Mouse (Mus musculus) midbrain, embryonic 11.5 days (tissue): ENCODE results near the gene Iqcd. TPM values are rescaled to one million over a fixed set of nuclear protein-coding genes. Genes with fewer than 3 reads are reported as not detected.

Experiments used
- ATAC-seq: fragments of 200-750 bp; cut with Nextera tagmentation; 2 replicates; pipeline ENCODE4 v1.8.0; 2017; ENCODE audit warnings: moderate TSS enrichment, moderate library complexity; ENCODE audit not compliant: low FRiP score
- DNase-seq: peaks from one replicate; pipeline ENCODE4 v3.0.0; 2015; ENCODE audit warnings: low spot score; ENCODE audit errors: missing footprints
- H3K27ac ChIP-seq: fragments of 300-500 bp; sonication (generic); 2 replicates; pipeline ENCODE4 v1.5.1; 2014; ENCODE audit warnings: low read depth, low read length
- H3K27me3 ChIP-seq: fragments of 300-500 bp; sonication (generic); 2 replicates; pipeline ENCODE4 v1.6.1; 2014; ENCODE audit warnings: mild to moderate bottlenecking, low read length, moderate library complexity, mixed read lengths; ENCODE audit not compliant: control insufficient read depth, insufficient read depth
- H3K36me3 ChIP-seq: fragments of 300-500 bp; sonication (generic); 2 replicates; pipeline ENCODE4 v1.6.1; 2014; ENCODE audit warnings: mild to moderate bottlenecking, low read length, moderate library complexity, mixed read lengths; ENCODE audit not compliant: control insufficient read depth, insufficient read depth
- H3K4me1 ChIP-seq: fragments of 300-500 bp; sonication (generic); 2 replicates; pipeline ENCODE4 v1.6.1; 2014; ENCODE audit warnings: low read length; ENCODE audit not compliant: control insufficient read depth, insufficient read depth
- H3K4me2 ChIP-seq: fragments of 300-500 bp; sonication (generic); 2 replicates; pipeline ENCODE4 v1.6.1; 2014; ENCODE audit warnings: mild to moderate bottlenecking, moderate library complexity
- H3K4me3 ChIP-seq: fragments of 300-500 bp; sonication (generic); 2 replicates; pipeline ENCODE4 v1.5.1; 2014; ENCODE audit warnings: low read depth, low read length
- H3K9ac ChIP-seq: fragments of 300-500 bp; sonication (generic); 2 replicates; pipeline ENCODE4 v1.6.1; 2014; ENCODE audit warnings: low read length
- H3K9me3 ChIP-seq: fragments of 300-500 bp; sonication (generic); 2 replicates; pipeline ENCODE4 v1.6.1; 2016; ENCODE audit warnings: low read length; ENCODE audit not compliant: control insufficient read depth
- WGBS: fragments of 180-500 bp; shearing (Covaris S2); extraction: QIAGEN DNeasy Blood & Tissue Kit; methylation state at CpG from one replicate; pipeline ENCODE4 v1.1.7; 2014; 5-methylcytosine and 5-hydroxymethylcytosine counted together
- polyA plus RNA-seq: library from polyadenylated mRNA; unstranded; fragments of >200 nt; fragmentation: Nextera tagmentation; extraction: Ambion mirVana; gene quantifications from 2 replicates; pipeline ENCODE4 v1.2.1, GENCODE M21; 2014

Gene Iqcd
- polyA plus RNA-seq, 1 experiment from 2014 or later = 0.25 TPM

GRCm38 (mm10) chr5:120644227-120644626 lies 55.4 kb downstream of the Iqcd start:
- Histone ChIP-seq H3K4me1 (peaks cover 6% of the 10 kb centered on the region), H3K9me3 (no peaks in the 10 kb centered on the region), H3K9ac (no peak overlapping the region), H3K27me3 (peaks cover 10% of the 10 kb centered on the region), H3K36me3 (no peaks in the 10 kb centered on the region), H3K4me3 (no peak overlapping the region), H3K27ac (no peak overlapping the region), H3K4me2 (no peak overlapping the region)
- ATAC-seq = no peak
- DNase-seq = no peak
- 79% methylated on average over 3 of the region's 3 CpGs for WGBS

DNA sequence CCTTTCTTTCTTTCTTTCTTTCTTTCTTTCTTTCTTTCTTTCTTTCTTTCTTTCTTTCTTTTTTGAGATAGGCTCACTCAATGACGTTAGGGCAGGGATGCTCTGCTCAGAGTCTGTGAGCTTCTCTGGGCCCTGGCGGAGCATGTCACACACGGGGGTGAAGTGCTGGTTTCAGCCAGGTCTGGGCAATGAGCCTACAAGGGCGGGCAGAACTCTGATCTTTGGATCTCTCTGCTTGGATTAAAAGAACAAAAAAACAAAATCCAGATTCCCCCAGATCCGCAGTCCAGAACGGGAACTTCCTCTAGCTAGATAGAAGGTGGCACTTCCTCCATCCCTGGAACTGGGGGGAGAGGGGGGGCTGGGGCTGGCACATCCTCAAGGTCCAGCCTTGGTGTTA lies 57.0 kb downstream of the Iqcd start:
- DNase-seq = no peak
- Histone ChIP-seq H3K4me3 (no peak overlapping the region), H3K9ac (no peak overlapping the region), H3K27me3 (peaks cover 20% of the 10 kb centered on the region), H3K27ac (no peak overlapping the region), H3K4me1 (peaks cover 6% of the 10 kb centered on the region), H3K4me2 (no peak overlapping the region), H3K9me3 (no peaks in the 10 kb centered on the region), H3K36me3 (no peaks in the 10 kb centered on the region)
- WGBS = 59% methylated on average over 6 of the region's 6 CpGs
- no peak for ATAC-seq

DNA sequence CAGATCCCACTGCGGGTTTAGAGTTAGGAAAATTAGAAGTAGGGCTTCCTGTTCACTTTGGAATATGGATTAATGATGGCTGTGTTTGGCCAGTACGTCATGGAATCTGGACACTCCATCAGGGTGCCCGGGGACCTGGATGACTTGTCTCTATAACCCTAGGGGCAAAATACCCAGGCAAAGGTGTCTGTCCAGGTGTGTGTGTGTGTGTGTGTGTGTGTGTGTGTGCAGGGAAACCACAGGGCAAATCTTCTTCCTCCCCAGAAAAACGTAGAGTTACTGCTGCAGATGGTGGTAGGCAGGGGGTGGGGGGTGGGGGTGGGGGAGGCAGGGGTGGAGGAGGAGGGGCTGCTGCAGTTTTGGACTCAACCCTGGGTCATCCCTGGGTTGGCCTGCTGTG lies 58.5 kb downstream of the Iqcd start:
- DNase-seq (peak; percentile 69), ATAC-seq (no peak)
- 68% methylated on average over 4 of the region's 4 CpGs for WGBS
- no peak overlapping the region for H3K9ac ChIP-seq
- no peak overlapping the region for H3K4me3 ChIP-seq
- no peak overlapping the region for H3K27ac ChIP-seq
- no peaks in the 10 kb centered on the region for H3K36me3 ChIP-seq
- H3K4me1 ChIP-seq = peaks cover 6% of the 10 kb centered on the region
- no peak overlapping the region for H3K4me2 ChIP-seq
- H3K27me3 ChIP-seq = peaks cover 20% of the 10 kb centered on the region
- H3K9me3 ChIP-seq = no peaks in the 10 kb centered on the region

DNA sequence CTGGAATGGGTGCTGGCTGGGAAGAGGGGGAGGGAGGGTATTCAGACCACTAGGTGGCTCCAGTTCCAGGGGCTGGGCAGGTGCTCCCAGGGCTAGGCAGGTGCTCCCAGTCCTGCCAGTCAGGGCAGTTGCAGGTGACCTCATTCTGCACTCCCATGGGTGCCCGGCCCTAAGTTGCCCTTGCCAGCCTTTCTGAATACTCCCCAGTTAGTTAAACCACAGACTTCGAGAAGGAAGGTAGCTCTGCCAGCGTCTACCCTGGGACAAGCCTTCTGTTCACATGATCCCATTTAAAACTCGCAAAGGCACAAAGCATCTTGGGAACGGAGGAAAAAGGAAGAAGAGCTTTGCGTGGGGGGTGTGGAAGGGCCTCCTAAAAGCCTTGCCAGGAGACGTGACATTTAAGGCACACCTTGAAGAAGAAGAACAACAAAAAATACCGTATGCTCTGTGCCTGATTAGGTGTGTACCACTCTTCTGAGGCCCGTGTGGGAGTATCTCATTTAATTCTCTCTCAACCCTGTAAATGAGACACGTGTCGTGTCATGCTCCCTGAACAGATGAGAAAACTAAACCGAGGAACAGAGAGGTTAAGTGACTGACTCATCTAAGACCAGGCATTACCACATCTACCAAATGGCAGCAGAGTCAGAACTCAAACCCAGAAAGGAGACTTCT lies 59.1 kb downstream of the Iqcd start:
- DNase-seq (peak; percentile 82), ATAC-seq (no peak)
- Histone ChIP-seq H3K4me2 (no peak overlapping the region), H3K9ac (no peak overlapping the region), H3K4me3 (no peak overlapping the region), H3K36me3 (no peaks in the 10 kb centered on the region), H3K27ac (no peak overlapping the region), H3K9me3 (no peaks in the 10 kb centered on the region), H3K27me3 (peaks cover 20% of the 10 kb centered on the region), H3K4me1 (peaks cover 6% of the 10 kb centered on the region)
- 40% methylated on average over 12 of the region's 12 CpGs for WGBS

DNA sequence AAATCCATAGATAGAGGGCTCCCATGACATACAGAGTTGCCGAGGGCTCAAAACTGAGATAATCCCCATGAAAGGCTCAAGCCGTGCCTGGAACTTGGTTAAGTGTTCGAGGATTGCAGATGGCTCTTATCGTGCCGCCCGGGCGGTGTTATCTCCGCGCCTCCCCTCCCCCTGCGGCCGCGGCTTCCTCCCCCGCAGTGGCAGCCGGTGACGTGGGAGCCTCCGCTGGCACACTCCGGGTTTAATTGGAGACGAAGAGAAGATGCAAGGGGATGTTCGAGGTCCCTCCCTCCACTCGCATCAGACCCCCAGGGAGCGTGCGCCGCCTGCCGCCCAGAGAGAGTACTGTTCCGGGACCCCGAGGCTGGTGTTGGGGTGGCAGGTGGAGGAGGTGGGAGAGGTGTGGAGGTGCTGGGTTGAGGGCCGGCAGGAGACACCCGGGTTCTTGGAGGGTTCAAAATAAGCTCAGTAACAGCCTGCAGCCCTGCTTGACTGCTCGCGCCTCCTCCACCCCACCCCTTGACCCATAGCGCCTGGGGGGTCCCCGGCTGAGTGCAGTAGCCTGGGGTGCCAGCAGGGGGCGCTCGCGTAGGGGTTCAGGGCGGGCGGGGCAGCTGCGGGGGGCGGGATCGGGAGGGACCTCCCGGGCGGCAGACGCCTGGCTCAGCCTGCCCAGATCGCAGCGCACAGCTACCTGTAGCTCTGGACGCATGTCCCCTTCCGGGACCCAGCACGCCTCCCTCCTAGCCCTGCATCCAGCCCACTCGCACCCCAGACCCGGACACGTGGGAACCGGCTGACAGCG lies 60.0 kb downstream of the Iqcd start, which contains the start of gene Rasal1:
Gene Rasal1, plus strand, starts transcription at position 244 of the 805 bp plus-strand sequence.
- H3K4me3 ChIP-seq = peak within 1 kb of the TSS; percentile 9; the same call in 1 of the 2 replicates
- H3K36me3 ChIP-seq = no peaks in the 10 kb centered on the region
- no peak within 1 kb of the TSS for H3K27ac ChIP-seq
- H3K9ac ChIP-seq = no peak within 1 kb of the TSS
- H3K4me2 ChIP-seq = peak within 1 kb of the TSS; percentile 36
- H3K4me1 ChIP-seq = peaks cover 6% of the 10 kb centered on the region
- ATAC-seq = peak; percentile 57
- DNase-seq = peak; percentile 90
- peaks cover 20% of the 10 kb centered on the region for H3K27me3 ChIP-seq
- no peaks in the 10 kb centered on the region for H3K9me3 ChIP-seq
- WGBS = under 1% methylated on average over 45 of the region's 53 CpGs

- Histone ChIP-seq H3K27ac (no peak overlapping the region), H3K27me3 (peaks cover 20% of the 10 kb centered on the region), H3K9ac (no peak overlapping the region), H3K4me3 (peak overlapping the region; percentile 9; the same call in 1 of the 2 replicates), H3K36me3 (no peaks in the 10 kb centered on the region), H3K9me3 (no peaks in the 10 kb centered on the region), H3K4me1 (peaks cover 6% of the 10 kb centered on the region), H3K4me2 (peak overlapping the region; percentile 36; the same call in 1 of the 2 replicates)
- DNase-seq (no peak), ATAC-seq (peak; percentile 44)
- WGBS = 3% methylated on average over 21 of the region's 21 CpGs
These were observed 60.6 kb downstream of the Iqcd start for GRCm38 (mm10) chr5:120649374-120649933.

- ATAC-seq = no peak
- 26% methylated on average over 13 of the region's 13 CpGs for WGBS
- H3K27me3 ChIP-seq = peaks cover 20% of the 10 kb centered on the region
- H3K36me3 ChIP-seq = no peaks in the 10 kb centered on the region
- peaks cover 6% of the 10 kb centered on the region for H3K4me1 ChIP-seq
- H3K9me3 ChIP-seq = no peaks in the 10 kb centered on the region
- no peak overlapping the region for H3K4me3 ChIP-seq
- H3K9ac ChIP-seq = no peak overlapping the region
- no peak overlapping the region for H3K27ac ChIP-seq
- H3K4me2 ChIP-seq = no peak overlapping the region
- DNase-seq = no peak
These were observed 61.1 kb downstream of the Iqcd start for GRCm38 (mm10) chr5:120649938-120650337.

GRCm38 (mm10) chr5:120651230-120651629 lies 62.4 kb downstream of the Iqcd start:
- H3K36me3 ChIP-seq = no peaks in the 10 kb centered on the region
- H3K9ac ChIP-seq = no peak overlapping the region
- ATAC-seq (no peak), DNase-seq (no peak)
- no peak overlapping the region for H3K27ac ChIP-seq
- H3K9me3 ChIP-seq = no peaks in the 10 kb centered on the region
- H3K4me3 ChIP-seq = no peak overlapping the region
- peaks cover 20% of the 10 kb centered on the region for H3K27me3 ChIP-seq
- peaks cover 6% of the 10 kb centered on the region for H3K4me1 ChIP-seq
- WGBS = 78% methylated on average over 5 of the region's 5 CpGs
- H3K4me2 ChIP-seq = no peak overlapping the region
